29 mouse cellular contexts compared by ENCODE assay signal in genomic region chr15:82876863-82877262, GRCm38 (mm10).
A peak's percentile ranks its signal among the peaks of the same experiment; 100 is the strongest.
DNase-seq lines count a peak whose midpoint lies in the region; ATAC-seq and TF ChIP-seq lines count a peak whose summit lies in the region.
"Had no signal": no experiment of that assay in that cellular context is flagged by ENCODE, and none has a peak within 500 bp of the region (broad histone marks: within the 10 kb centered on the region; RNA-seq: fewer than 3 reads in every experiment).

No protein-coding gene starts in this region.

- H3K4me2 ChIP-seq in liver, embryonic 16.5 days (ENCODE audit: low read depth, low read length): no peak overlapping the region
- H3K4me2 ChIP-seq: embryonic facial prominence, embryonic 12.5 days; forebrain, embryonic 15.5 days; hindbrain, embryonic 15.5 days; limb, embryonic 13.5 days; midbrain, embryonic 11.5 days; stomach, embryonic 15.5 days had no signal

- no peak overlapping the region for H3K9ac ChIP-seq in liver, embryonic 16.5 days (ENCODE audit: low read depth, low read length)
- H3K9ac ChIP-seq: embryonic facial prominence, embryonic 12.5 days; forebrain, embryonic 15.5 days; hindbrain, embryonic 15.5 days; limb, embryonic 13.5 days; liver, embryonic 14.5 days; stomach, embryonic 15.5 days had no signal

- TF ChIP-seq POLR2A in lung, adult 2 months (IDR thresholded peaks at IDR 0.05; ENCODE audit: borderline replicate concordance, extremely low read depth, low read depth, low read length): no peak

- no peak overlapping the region for H3K27ac ChIP-seq in liver, embryonic 16.5 days (ENCODE audit: low read length)
- H3K27ac ChIP-seq: embryonic facial prominence, embryonic 12.5 days; forebrain, embryonic 10.5 days; forebrain, embryonic 15.5 days; heart, embryonic 10.5 days; hindbrain, embryonic 10.5 days; hindbrain, embryonic 15.5 days; left cerebral cortex, adult 2 months; limb, embryonic 13.5 days; liver, embryonic 14.5 days; stomach, embryonic 15.5 days had no signal

- no peak for TF ChIP-seq CTCF in lung, adult 2 months (IDR thresholded peaks at IDR 0.05; ENCODE audit: insufficient read depth, low read length)

- no peaks in the 10 kb centered on the region for H3K9me3 ChIP-seq in liver, embryonic 16.5 days (replicated peaks; ENCODE audit: control insufficient read depth, low read length)
- H3K9me3 ChIP-seq: embryonic facial prominence, embryonic 12.5 days; forebrain, embryonic 10.5 days; forebrain, embryonic 15.5 days; G1E; heart, embryonic 10.5 days; hindbrain, embryonic 10.5 days; hindbrain, embryonic 15.5 days; limb, embryonic 13.5 days; stomach, embryonic 15.5 days had no signal

- no peaks in the 10 kb centered on the region for H3K36me3 ChIP-seq in liver, embryonic 16.5 days (ENCODE audit: control insufficient read depth, insufficient read depth)
- H3K36me3 ChIP-seq: embryonic facial prominence, embryonic 12.5 days; forebrain, embryonic 10.5 days; forebrain, embryonic 15.5 days; heart, embryonic 10.5 days; hindbrain, embryonic 10.5 days; hindbrain, embryonic 15.5 days; limb, embryonic 13.5 days; stomach, embryonic 15.5 days had no signal

- WGBS in liver, embryonic 16.5 days (ENCODE audit: insufficient replicate concordance): 56% methylated on average over 2 of the region's 2 CpGs
- WGBS in lung, adult 2 months: 40% methylated on average over 2 of the region's 2 CpGs

- H3K27me3 ChIP-seq in liver, embryonic 16.5 days (ENCODE audit: control insufficient read depth, insufficient read depth, low read depth, low read length): no peaks in the 10 kb centered on the region
- H3K27me3 ChIP-seq: embryonic facial prominence, embryonic 12.5 days; forebrain, embryonic 15.5 days; hindbrain, embryonic 15.5 days; limb, embryonic 13.5 days; stomach, embryonic 15.5 days had no signal

- ATAC-seq in liver, embryonic 16.5 days (ENCODE audit: low read depth): 0 out of 2 replicates have a peak, but pooled peaks have one; percentile 21
- peak; percentile 56 to 58; a peak in 2 of 4 replicates for ATAC-seq in hematopoietic stem cell, adult 5-6 weeks (replicated peaks in 1 of 2; ENCODE audit: insufficient read depth in 1 of 2, low FRiP score in 2 of 2, low TSS enrichment in 1 of 2, low read depth in 1 of 2, poor library complexity in 2 of 2, severe bottlenecking in 2 of 2)
- ATAC-seq in cerebellum, adult (ENCODE audit: insufficient number of reproducible peaks, low FRiP score, low TSS enrichment): no peak
- ATAC-seq: forebrain, embryonic 15.5 days; inflammation-experienced regulatory T-cells, adult 6 months; midbrain, embryonic 16.5 days had no signal

- H3K4me1 ChIP-seq in liver, embryonic 16.5 days (ENCODE audit: control insufficient read depth, low read depth, low read length): peaks cover 2% of the 10 kb centered on the region
- H3K4me1 ChIP-seq in lung, adult 2 months (ENCODE audit: control insufficient read depth, insufficient read depth, low read length): peaks cover 5% of the 10 kb centered on the region
- H3K4me1 ChIP-seq: embryonic facial prominence, embryonic 12.5 days; forebrain, embryonic 10.5 days; hindbrain, embryonic 10.5 days; hindbrain, embryonic 15.5 days; limb, embryonic 13.5 days; stomach, embryonic 15.5 days had no signal

- no peak overlapping the region for H3K4me3 ChIP-seq in liver, embryonic 16.5 days (ENCODE audit: low read depth, low read length)
- no peak overlapping the region for H3K4me3 ChIP-seq in lung, adult 2 months (replicated peaks; ENCODE audit: extremely low read depth, low read depth, low read length)
- H3K4me3 ChIP-seq: embryonic facial prominence, embryonic 12.5 days; forebrain, embryonic 10.5 days; forebrain, embryonic 15.5 days; heart, embryonic 10.5 days; hindbrain, embryonic 10.5 days; hindbrain, embryonic 15.5 days; left cerebral cortex, adult 2 months; limb, embryonic 13.5 days; stomach, embryonic 15.5 days had no signal

- no peak for DNase-seq in liver
- DNase-seq in lung, postnatal 36 days: peak; percentile 45
- no peak for DNase-seq in lung, adult 2 months
- DNase-seq: adrenal gland, postnatal 10 days; cerebellum, adult 11-12 months; cerebellum, adult 9-11 months; embryo, embryonic 11 days; gastrocnemius, postnatal 25 days; heart, postnatal 10 days; kidney, adult 11 months; kidney, postnatal 14 days; right cerebral cortex, postnatal 25 days had no signal
